Mouse (Mus musculus) heart, adult 2 months (tissue): Measurements from ENCODE around the gene Kpna7. TPM values are rescaled to one million over a fixed set of nuclear protein-coding genes. Genes with fewer than 3 reads are reported as not detected.
A peak's percentile ranks its signal among the peaks of the same experiment; 100 is the strongest.

Experiments used
- DNase-seq, 2 experiments: peaks; one replicate each; pipeline ENCODE4 v3.0.0; 2021
- H3K27ac ChIP-seq: fragments of 200-600 bp; 2 replicates; pipeline ENCODE4 v1.8.1; 2022
- H3K27me3 ChIP-seq: fragments of 200-500 bp; 2 replicates; pipeline ENCODE4 v1.6.1; 2012; ENCODE audit warnings: mild to moderate bottlenecking, low read length, inconsistent platforms, mixed read lengths; ENCODE audit not compliant: control insufficient read depth, insufficient read depth
- H3K36me3 ChIP-seq: fragments of 200-500 bp; 2 replicates; pipeline ENCODE4 v1.6.1; 2012; ENCODE audit warnings: low read length, inconsistent platforms; ENCODE audit not compliant: control insufficient read depth, insufficient read depth
- H3K4me1 ChIP-seq: fragments of 200-500 bp; 2 replicates; pipeline ENCODE4 v1.6.1; 2011; ENCODE audit warnings: low read length; ENCODE audit not compliant: control insufficient read depth, insufficient read depth
- H3K4me3 ChIP-seq: fragments of 200-600 bp; 2 replicates; pipeline ENCODE4 v1.8.1; 2022
- H3K79me2 ChIP-seq: fragments of 200-500 bp; replicated peaks from 2 replicates; pipeline ENCODE4 v1.6.1; 2012; ENCODE audit warnings: mild to moderate bottlenecking, inconsistent platforms, low read length, moderate library complexity, mixed read lengths; ENCODE audit not compliant: control insufficient read depth, insufficient read depth
- H3K9ac ChIP-seq: fragments of 200-500 bp; 2 replicates; pipeline ENCODE4 v1.6.1; 2012; ENCODE audit warnings: low read depth, mild to moderate bottlenecking, control low read depth, inconsistent platforms, low read length, mixed read lengths
- CTCF ChIP-seq: fragments of 200-600 bp; IDR thresholded peaks from 2 replicates; pipeline ENCODE4 v1.8.1; 2022; ENCODE audit warnings: antibody characterized with exemption, mild to moderate bottlenecking, moderate library complexity
- EP300 ChIP-seq: fragments of 200-500 bp; IDR thresholded peaks from 2 replicates; pipeline ENCODE4 v1.6.1; 2011; ENCODE audit warnings: low read depth, low read length, control low read depth; ENCODE audit not compliant: insufficient read depth
- POLR2A ChIP-seq: fragments of 200-500 bp; IDR thresholded peaks from 2 replicates; pipeline ENCODE4 v1.6.1; 2011; ENCODE audit warnings: mild to moderate bottlenecking, low read depth, low read length, control low read depth; ENCODE audit not compliant: insufficient read depth
- WGBS: fragments of 180-500 bp; shearing (Covaris S2); methylation state at CpG from one replicate; pipeline ENCODE4 v1.1.7; 2018; 5-methylcytosine and 5-hydroxymethylcytosine counted together
- intact Hi-C: fragments of 180-260 bp; cut with DNase I; formaldehyde crosslinking; loops from one replicate; pipeline ENCODE4 v1.15.1; 2025
- polyA plus RNA-seq: library from polyadenylated mRNA; depleted of rRNA; stranded (reverse); fragments of >200 nt; gene quantifications from 2 replicates; pipeline ENCODE4 v1.2.3, GENCODE M21; 2012
- total RNA-seq, 2 experiments: library from RNA; stranded (reverse); gene quantifications; 2 replicates each; pipeline ENCODE4 v1.2.3; 2021

The Kpna7 gene
- total and polyA plus RNA-seq, 3 experiments, result not detected

DNA sequence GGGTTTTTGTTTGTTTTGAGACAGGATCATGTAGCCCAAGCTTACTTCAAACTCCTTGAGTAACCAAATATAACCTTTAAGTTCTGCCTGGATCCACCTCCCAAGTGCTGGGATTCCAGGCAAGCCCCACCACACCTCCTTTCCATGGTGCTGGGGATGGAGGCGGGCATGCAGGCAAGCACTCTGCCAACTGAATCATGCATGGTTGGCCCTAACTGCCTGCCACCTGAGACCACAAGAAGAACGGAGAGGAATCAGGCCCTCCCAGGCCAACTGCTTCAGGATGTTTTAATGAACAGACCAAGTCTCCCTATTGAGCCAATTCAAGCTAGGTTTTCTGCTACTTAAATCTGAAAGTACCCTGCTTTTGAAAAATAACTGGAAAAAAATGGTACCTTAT lies 131.2 kb downstream of the Kpna7 start:
- Histone ChIP-seq H3K9ac (no peak overlapping the region), H3K27me3 (no peaks in the 10 kb centered on the region), H3K4me1 (peaks cover 19% of the 10 kb centered on the region), H3K27ac (no peak overlapping the region), H3K4me3 (no peak overlapping the region), H3K36me3 (no peaks in the 10 kb centered on the region; the same call in 1 of the 2 replicates), H3K79me2 (peaks cover 11% of the 10 kb centered on the region)
- DNase-seq, result no peak
- TF ChIP-seq CTCF, result no peak
- TF ChIP-seq EP300, result no peak
- no peak for TF ChIP-seq POLR2A
- intact Hi-C loops, result no loop called here
- 50% methylated on average over 2 of the region's 2 CpGs for WGBS

DNA sequence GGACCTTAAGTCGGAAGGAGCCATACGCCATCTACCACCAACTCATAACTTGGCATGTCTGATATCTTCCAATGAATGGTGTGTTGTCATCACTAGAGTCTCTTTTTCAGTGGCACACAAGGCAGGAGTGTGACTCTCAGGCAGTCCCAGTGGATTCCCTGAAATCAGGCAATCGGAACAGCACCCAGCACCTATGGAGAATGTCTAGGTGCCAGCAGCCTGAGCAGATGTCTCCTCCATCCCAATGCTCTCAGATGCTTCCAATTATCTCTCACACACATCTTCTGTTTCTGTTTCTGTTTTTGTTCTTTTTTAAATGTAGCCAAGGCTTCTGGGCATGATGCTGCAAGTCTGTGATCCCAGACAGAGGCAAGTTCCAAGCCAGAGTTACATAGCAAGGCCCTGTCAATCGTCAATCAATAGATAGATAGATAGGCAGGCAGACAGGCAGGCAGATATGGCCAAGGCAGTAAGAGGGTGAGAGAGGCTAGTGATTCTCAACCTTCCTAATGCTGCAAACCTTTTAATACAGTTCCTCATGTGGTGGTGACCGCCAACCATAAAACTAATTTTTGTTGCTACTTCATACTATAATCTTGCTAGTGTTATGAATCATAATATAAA lies 133.3 kb downstream of the Kpna7 start:
- TF ChIP-seq EP300 (no peak), POLR2A (no peak), CTCF (no peak)
- 93% methylated on average over 5 of the region's 5 CpGs for WGBS
- DNase-seq, result no peak
- Histone ChIP-seq H3K36me3 (no peaks in the 10 kb centered on the region; the same call in 1 of the 2 replicates), H3K27me3 (no peaks in the 10 kb centered on the region), H3K9ac (no peak overlapping the region), H3K27ac (no peak overlapping the region), H3K4me3 (no peak overlapping the region), H3K4me1 (peaks cover 27% of the 10 kb centered on the region), H3K79me2 (peaks cover 12% of the 10 kb centered on the region)
- intact Hi-C loops, result no loop called here

DNA sequence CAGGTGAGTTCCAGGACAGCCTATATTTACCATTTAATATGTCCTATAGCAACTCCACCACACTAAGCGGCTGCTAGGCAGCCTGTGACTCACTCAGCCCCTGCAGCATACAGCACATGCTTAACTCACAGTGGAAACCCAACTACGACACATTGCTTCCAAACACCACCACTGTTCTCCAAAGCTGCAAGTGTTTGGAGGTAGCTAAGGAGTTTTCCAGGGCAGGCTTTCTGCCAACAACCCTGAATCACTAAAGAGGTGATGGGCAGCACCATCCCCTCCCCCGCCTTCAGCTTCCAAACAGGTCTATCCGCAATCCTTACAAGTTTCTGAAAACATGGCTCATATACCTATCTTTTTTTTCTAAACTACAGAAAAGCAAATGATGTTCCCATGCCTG lies 134.0 kb downstream of the Kpna7 start:
- Histone ChIP-seq H3K27me3 (no peaks in the 10 kb centered on the region), H3K27ac (no peak overlapping the region), H3K4me3 (no peak overlapping the region), H3K79me2 (peaks cover 12% of the 10 kb centered on the region), H3K4me1 (peaks cover 34% of the 10 kb centered on the region), H3K36me3 (no peaks in the 10 kb centered on the region; the same call in 1 of the 2 replicates), H3K9ac (no peak overlapping the region)
- intact Hi-C loops, result loop anchor here (2.0 kb wide), 1 partner anchor 15 kb away; the partner anchor contains the start of gene Smurf1
- TF ChIP-seq EP300 (no peak), POLR2A (no peak), CTCF (no peak)
- no peak for DNase-seq
- 82% methylated on average over 4 of the region's 4 CpGs for WGBS

DNA sequence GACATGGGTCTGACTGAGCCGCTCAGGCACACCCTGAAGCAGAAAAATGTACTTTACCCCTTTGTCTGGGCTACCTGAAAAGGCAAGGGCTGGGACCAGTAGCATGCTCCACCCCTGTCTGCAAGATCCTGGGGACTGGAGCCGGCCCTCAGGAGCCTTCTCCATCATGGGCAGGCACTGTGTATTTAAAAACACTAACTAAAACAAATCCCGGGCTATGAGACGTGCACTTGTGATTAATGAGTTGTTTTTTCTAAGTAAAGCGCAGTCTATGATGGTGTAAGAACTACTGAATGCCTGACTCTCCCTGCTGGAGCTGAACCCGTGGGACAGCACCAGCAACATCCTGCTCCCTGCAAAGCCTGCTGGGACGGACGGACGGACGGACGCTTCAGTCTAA lies 135.4 kb downstream of the Kpna7 start:
- Histone ChIP-seq H3K9ac (no peak overlapping the region), H3K27me3 (no peaks in the 10 kb centered on the region), H3K79me2 (peaks cover 7% of the 10 kb centered on the region), H3K4me3 (no peak overlapping the region), H3K36me3 (no peaks in the 10 kb centered on the region; the same call in 1 of the 2 replicates), H3K4me1 (peaks cover 35% of the 10 kb centered on the region), H3K27ac (no peak overlapping the region)
- DNase-seq, result no peak
- intact Hi-C loops, result loop anchor here (2.0 kb wide), 1 partner anchor 16 kb away; the partner anchor contains the start of gene Smurf1
- 61% methylated on average over 11 of the region's 11 CpGs for WGBS
- no peak for TF ChIP-seq EP300
- no peak for TF ChIP-seq CTCF
- no peak for TF ChIP-seq POLR2A

DNA sequence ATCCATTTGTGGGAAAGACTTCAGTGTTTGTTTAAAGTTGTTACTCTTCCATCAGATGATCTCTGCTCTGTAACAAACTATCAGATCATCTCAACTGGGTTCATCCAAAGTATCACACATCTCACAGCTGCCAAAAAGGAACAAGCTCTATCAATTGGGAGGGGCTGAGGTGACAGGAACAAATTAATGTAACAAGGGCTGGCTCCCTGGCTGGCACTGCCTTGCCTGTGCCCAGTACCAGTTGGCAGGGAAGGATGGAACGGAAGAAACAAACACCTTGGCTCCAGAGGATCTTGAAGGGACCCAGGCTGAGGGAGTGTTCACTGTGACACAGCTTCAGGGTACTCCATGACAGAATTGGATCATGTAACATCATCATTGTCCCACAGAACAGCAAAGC lies 135.8 kb downstream of the Kpna7 start:
- Histone ChIP-seq H3K79me2 (peaks cover 10% of the 10 kb centered on the region), H3K4me3 (no peak overlapping the region), H3K4me1 (peaks cover 34% of the 10 kb centered on the region), H3K27me3 (no peaks in the 10 kb centered on the region), H3K9ac (no peak overlapping the region), H3K27ac (no peak overlapping the region), H3K36me3 (no peaks in the 10 kb centered on the region; the same call in 1 of the 2 replicates)
- DNase-seq, result no peak
- no peak for TF ChIP-seq EP300
- TF ChIP-seq POLR2A, result no peak
- TF ChIP-seq CTCF, result no peak
- intact Hi-C loops, result loop anchor here (2.0 kb wide), 1 partner anchor 17 kb away; the partner anchor contains the start of gene Smurf1
- WGBS, result 36% methylated on average over 1 of the region's 1 CpGs

DNA sequence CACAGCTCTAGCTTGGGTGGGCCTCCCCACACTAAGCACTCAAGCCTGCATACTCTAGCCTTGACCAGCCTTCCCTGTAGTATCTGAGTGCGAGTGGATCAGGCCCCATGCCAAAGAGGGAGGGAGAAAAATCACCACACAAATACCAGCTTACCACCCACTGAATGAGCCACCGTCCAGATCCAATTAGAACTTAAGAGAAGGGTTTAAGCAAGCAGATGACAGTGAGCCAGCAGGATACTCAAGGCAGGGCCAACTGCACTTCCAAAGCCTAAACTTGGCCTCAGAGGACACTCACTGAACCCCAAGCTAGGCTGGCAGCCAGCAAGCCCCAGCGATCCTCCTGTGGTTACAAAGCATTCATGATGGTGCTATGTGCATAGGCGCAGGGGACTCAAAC lies 137.8 kb downstream of the Kpna7 start:
- WGBS, result 33% methylated on average over 4 of the region's 4 CpGs
- TF ChIP-seq CTCF (no peak), EP300 (no peak), POLR2A (no peak)

More for the DNA sequence above, 137.8 kb downstream of the Kpna7 start:
- H3K36me3 ChIP-seq, result no peaks in the 10 kb centered on the region; the same call in 1 of the 2 replicates
- peaks cover 36% of the 10 kb centered on the region for H3K4me1 ChIP-seq
- intact Hi-C loops, result no loop called here
- peaks cover 11% of the 10 kb centered on the region for H3K79me2 ChIP-seq
- no peaks in the 10 kb centered on the region for H3K27me3 ChIP-seq
- H3K9ac ChIP-seq, result no peak overlapping the region
- H3K4me3 ChIP-seq, result no peak overlapping the region
- H3K27ac ChIP-seq, result no peak overlapping the region
- DNase-seq, result peak; percentile 27 to 36
